Mouse (Mus musculus): ENCODE data around the gene Nol8. TPM values are rescaled to one million over a fixed set of nuclear protein-coding genes. Genes with fewer than 3 reads are reported as not detected.

Gene Nol8
- total RNA-seq, 1 experiment: 41.1 TPM

DNA sequence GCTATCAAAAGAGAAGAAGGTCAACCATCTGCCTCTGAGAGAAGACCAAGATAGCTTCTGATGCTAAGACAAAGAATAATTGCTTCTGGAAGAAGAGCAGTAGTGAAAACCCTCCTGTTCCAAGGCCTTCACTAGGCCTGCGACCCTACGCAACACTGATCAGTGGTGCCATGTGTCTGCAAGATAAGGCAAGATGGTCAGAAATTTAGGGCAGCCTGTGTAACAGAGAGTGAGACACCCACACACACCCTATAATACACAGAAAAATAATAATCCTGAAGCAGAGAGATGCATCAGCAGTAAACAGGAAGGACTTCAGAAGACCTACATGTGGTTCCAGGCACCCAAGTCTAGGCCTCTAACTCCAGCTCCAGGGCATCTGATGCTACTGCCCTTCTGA, 12.9 kb upstream of the Nol8 start:
- Histone ChIP-seq H3K9me3 (ENCODE audit: control insufficient read depth, insufficient read depth, low read depth, low read length) (no peaks in the 10 kb centered on the region), H3K27ac (ENCODE audit: insufficient read depth, low read depth, low read length, poor library complexity, severe bottlenecking) (no peak overlapping the region), H3K36me3 (ENCODE audit: control insufficient read depth, insufficient read depth, low read length, poor library complexity, severe bottlenecking) (no peaks in the 10 kb centered on the region; the same call in none of the 2 replicates), H3K4me1 (ENCODE audit: control insufficient read depth in 2 of 2, insufficient read depth in 2 of 2, low read length in 2 of 2, poor library complexity in 1 of 2) (no peaks in the 10 kb centered on the region), H3K4me3 (ENCODE audit: insufficient read depth in 1 of 2, low read depth in 1 of 2, low read length in 2 of 2, poor library complexity in 1 of 2, severe bottlenecking in 1 of 2) (no peak overlapping the region), H3K9ac (ENCODE audit: insufficient read depth, low read depth, low read length, poor library complexity, severe bottlenecking) (no peak overlapping the region)
- no peak for DNase-seq (ENCODE audit: low read depth, low spot score)
- TF ChIP-seq MAFK (IDR thresholded peaks at IDR 0.05; ENCODE audit: insufficient read depth, low read depth, low read length): no peak
- no peak for TF ChIP-seq ZC3H11A (IDR thresholded peaks at IDR 0.05; ENCODE audit: borderline replicate concordance, low read depth, low read length)
- no peak for TF ChIP-seq ZNF384 (IDR thresholded peaks at IDR 0.05; ENCODE audit: low read depth, low read length)
- in situ Hi-C loops (cut with MboI; ENCODE audit: low sequenced_read_pairs in 2 of 2, unreplicated experiment in 2 of 2): no loop called here

DNA sequence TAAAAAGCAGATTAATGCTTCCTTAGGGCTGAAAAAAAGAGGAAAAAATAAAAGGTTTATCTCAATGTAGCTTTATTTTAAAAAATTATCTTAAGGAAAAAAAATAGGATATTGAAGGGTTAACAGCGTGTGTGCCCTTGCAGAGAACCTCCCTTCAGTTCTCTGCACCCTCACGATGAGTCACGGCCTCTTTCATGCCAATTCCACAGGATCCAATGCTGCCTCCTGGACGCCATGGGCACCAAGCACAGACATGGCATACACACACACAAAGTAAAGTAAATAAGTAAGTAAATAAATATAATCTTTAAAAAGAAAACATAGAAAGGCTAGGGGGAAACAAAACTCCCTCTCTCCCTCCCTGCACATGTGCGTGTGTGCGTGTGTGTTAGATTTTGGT, 10.2 kb upstream of the Nol8 start:
- no peak overlapping the region for H3K9ac ChIP-seq (ENCODE audit: insufficient read depth, low read depth, low read length, poor library complexity, severe bottlenecking)
- in situ Hi-C loops (cut with MboI; ENCODE audit: low sequenced_read_pairs in 2 of 2, unreplicated experiment in 2 of 2): no loop called here
- H3K27ac ChIP-seq (ENCODE audit: insufficient read depth, low read depth, low read length, poor library complexity, severe bottlenecking): no peak overlapping the region
- no peak for TF ChIP-seq ZNF384 (IDR thresholded peaks at IDR 0.05; ENCODE audit: low read depth, low read length)
- no peak for TF ChIP-seq MAFK (IDR thresholded peaks at IDR 0.05; ENCODE audit: insufficient read depth, low read depth, low read length)
- TF ChIP-seq CHD2 (IDR thresholded peaks at IDR 0.05; ENCODE audit: low read depth, low read length): no peak
- TF ChIP-seq ZC3H11A (IDR thresholded peaks at IDR 0.05; ENCODE audit: borderline replicate concordance, low read depth, low read length): no peak
- no peak for DNase-seq (ENCODE audit: low read depth, low spot score)
- H3K4me1 ChIP-seq (ENCODE audit: control insufficient read depth in 2 of 2, insufficient read depth in 2 of 2, low read length in 2 of 2, poor library complexity in 1 of 2): no peaks in the 10 kb centered on the region
- no peaks in the 10 kb centered on the region for H3K9me3 ChIP-seq (ENCODE audit: control insufficient read depth, insufficient read depth, low read depth, low read length)
- no peaks in the 10 kb centered on the region for H3K36me3 ChIP-seq (ENCODE audit: control insufficient read depth, insufficient read depth, low read length, poor library complexity, severe bottlenecking)
- no peak overlapping the region for H3K4me3 ChIP-seq (ENCODE audit: insufficient read depth in 1 of 2, low read depth in 1 of 2, low read length in 2 of 2, poor library complexity in 1 of 2, severe bottlenecking in 1 of 2)

DNA sequence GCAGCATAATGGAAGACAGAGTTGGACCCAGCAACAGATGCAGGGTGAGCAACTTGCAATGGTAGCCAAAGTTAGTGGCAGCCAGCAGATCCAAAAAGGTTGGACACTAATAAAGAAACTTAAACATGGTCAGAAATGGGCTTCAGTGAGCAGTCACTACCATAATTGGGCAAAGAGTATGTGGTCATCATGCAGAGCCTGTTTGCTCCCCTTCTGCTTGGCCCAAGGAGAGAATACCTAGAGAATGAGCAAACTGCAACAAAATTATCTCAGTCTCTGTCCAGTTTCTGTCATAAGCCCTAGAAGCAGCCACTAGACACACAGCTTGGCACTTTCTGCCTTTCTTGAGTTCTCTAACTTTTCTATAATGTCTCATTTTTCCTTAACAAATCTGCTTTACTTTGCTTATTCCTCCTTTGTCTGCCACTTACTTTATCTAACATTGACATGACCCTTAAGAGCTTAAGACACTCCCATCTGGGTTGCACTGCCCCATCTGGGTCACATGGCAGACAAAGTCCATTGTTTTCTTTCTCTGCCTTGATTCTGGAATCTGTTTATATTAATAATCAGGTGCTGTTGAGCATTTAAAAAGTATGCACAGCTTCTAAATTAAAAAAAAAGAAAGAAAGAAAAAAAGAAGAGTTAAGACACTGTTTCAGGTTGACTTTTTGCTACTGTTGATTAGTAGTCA, 9.1 kb upstream of the Nol8 start:
- no peaks in the 10 kb centered on the region for H3K36me3 ChIP-seq (ENCODE audit: control insufficient read depth, insufficient read depth, low read length, poor library complexity, severe bottlenecking)
- no peaks in the 10 kb centered on the region for H3K9me3 ChIP-seq (ENCODE audit: control insufficient read depth, insufficient read depth, low read depth, low read length)
- H3K27ac ChIP-seq (ENCODE audit: insufficient read depth, low read depth, low read length, poor library complexity, severe bottlenecking): no peak overlapping the region
- no peak overlapping the region for H3K4me3 ChIP-seq (ENCODE audit: insufficient read depth in 1 of 2, low read depth in 1 of 2, low read length in 2 of 2, poor library complexity in 1 of 2, severe bottlenecking in 1 of 2)
- in situ Hi-C loops (cut with MboI; ENCODE audit: low sequenced_read_pairs in 2 of 2, unreplicated experiment in 2 of 2): no loop called here
- TF ChIP-seq HCFC1 (IDR thresholded peaks at IDR 0.05; ENCODE audit: borderline replicate concordance, insufficient read depth, low read length): no peak
- TF ChIP-seq ZNF384 (IDR thresholded peaks at IDR 0.05; ENCODE audit: low read depth, low read length): no peak
- no peak for TF ChIP-seq MAFK (IDR thresholded peaks at IDR 0.05; ENCODE audit: insufficient read depth, low read depth, low read length)
- TF ChIP-seq CHD2 (IDR thresholded peaks at IDR 0.05; ENCODE audit: low read depth, low read length): no peak
- H3K9ac ChIP-seq (ENCODE audit: insufficient read depth, low read depth, low read length, poor library complexity, severe bottlenecking): no peak overlapping the region
- H3K4me1 ChIP-seq (ENCODE audit: control insufficient read depth in 2 of 2, insufficient read depth in 2 of 2, low read length in 2 of 2, poor library complexity in 1 of 2): no peaks in the 10 kb centered on the region
- DNase-seq (ENCODE audit: low read depth, low spot score): no peak

DNA sequence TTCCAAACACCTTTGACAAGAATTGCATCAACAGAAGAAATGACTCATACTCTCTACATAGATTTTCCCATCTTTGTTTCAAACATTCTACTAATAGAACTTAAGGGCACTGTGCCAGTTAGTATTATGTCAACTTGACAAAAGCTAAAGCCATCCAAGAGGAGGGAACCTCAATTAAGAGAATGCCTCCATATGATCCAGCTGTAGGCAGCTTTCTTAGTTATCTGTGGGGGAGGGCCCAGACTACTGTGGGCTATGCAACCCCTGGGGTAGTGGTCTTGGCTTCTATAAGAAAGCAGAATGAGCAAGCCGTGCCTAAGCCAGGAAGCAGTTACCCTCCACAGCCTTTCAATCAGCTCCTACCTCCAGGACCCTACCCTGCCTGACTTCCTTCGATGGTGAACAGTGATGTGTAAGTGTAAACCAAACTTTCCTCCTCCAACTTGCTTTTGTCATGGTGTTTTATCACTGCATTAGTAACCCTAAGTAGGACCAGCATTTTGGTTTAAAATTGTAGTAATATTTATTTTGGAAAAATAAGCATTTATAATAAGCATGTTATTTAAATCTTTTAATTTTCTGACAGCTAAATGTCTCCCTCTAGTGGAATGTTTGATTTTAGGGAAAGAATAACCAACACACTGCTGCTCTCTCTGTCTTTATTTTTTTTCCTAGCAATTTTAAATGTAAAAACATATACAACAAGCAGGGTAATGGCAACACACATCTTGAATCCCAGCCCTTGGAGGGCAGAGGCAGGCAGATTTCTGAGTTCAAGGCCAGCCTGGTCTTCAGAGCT, 7.9 kb upstream of the Nol8 start:
- Histone ChIP-seq H3K4me3 (ENCODE audit: insufficient read depth in 1 of 2, low read depth in 1 of 2, low read length in 2 of 2, poor library complexity in 1 of 2, severe bottlenecking in 1 of 2) (no peak overlapping the region), H3K27ac (ENCODE audit: insufficient read depth, low read depth, low read length, poor library complexity, severe bottlenecking) (no peak overlapping the region), H3K9ac (ENCODE audit: insufficient read depth, low read depth, low read length, poor library complexity, severe bottlenecking) (no peak overlapping the region), H3K9me3 (ENCODE audit: control insufficient read depth, insufficient read depth, low read depth, low read length) (no peaks in the 10 kb centered on the region), H3K36me3 (ENCODE audit: control insufficient read depth, insufficient read depth, low read length, poor library complexity, severe bottlenecking) (peaks cover 2% of the 10 kb centered on the region; the same call in 1 of the 2 replicates), H3K4me1 (ENCODE audit: control insufficient read depth in 2 of 2, insufficient read depth in 2 of 2, low read length in 2 of 2, poor library complexity in 1 of 2) (no peaks in the 10 kb centered on the region)
- no peak for DNase-seq (ENCODE audit: low read depth, low spot score)
- TF ChIP-seq CHD2 (IDR thresholded peaks at IDR 0.05; ENCODE audit: low read depth, low read length): no peak
- TF ChIP-seq MAFK (IDR thresholded peaks at IDR 0.05; ENCODE audit: insufficient read depth, low read depth, low read length): no peak
- TF ChIP-seq HCFC1 (IDR thresholded peaks at IDR 0.05; ENCODE audit: borderline replicate concordance, insufficient read depth, low read length): no peak
- no peak for TF ChIP-seq ZNF384 (IDR thresholded peaks at IDR 0.05; ENCODE audit: low read depth, low read length)
- TF ChIP-seq ZC3H11A (IDR thresholded peaks at IDR 0.05; ENCODE audit: borderline replicate concordance, low read depth, low read length): no peak
- in situ Hi-C loops (cut with MboI; ENCODE audit: low sequenced_read_pairs in 2 of 2, unreplicated experiment in 2 of 2): no loop called here
